Mouse (Mus musculus): ENCODE measurements around the gene Lrrc4. TPM values are rescaled to one million over a fixed set of nuclear protein-coding genes. Genes with fewer than 3 reads are reported as not detected.

Lrrc4 gene
- polyA plus RNA-seq, 1 experiment = 51.6 TPM

DNA sequence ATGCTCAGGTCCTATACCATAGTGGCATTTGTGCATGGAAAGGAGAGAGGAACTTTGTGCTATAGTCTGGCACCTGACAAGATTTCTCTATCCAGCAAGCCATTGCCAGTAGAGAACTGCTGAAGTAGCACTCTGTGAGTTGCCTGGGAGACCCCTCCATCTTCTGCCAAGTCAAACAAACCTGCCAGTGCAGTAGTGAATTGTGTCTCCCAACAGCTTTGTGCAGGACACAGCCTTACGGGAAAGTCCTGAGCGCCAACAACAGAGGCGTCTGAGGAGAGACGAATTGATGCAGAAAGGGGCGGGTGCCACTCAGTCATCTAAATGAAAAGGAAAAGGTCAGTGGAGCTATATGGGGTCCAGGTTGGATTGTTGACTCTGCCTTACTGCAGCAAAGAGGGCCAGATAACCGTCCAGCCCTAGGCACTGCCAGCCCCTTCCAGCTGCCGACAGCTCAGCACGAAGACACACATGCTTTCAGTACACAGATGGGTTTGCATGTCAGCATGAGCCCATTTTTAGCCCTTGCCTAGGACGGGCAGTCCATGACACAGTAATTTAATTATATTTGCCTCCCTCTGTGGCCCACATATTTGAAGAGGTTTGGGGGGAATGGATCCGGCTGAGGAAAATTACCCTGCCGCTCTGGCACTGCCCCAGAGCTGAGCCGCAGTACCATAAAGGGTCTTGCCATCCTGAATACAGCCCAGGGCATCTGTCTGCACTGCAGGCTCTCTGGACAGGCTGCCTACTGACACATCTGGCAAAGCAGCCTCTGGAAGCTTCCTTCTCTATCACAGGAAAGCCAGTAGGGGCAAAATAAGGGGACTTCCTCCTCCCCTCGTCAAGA, 11.8 kb downstream of the Lrrc4 start:
- no peak for DNase-seq
- Histone ChIP-seq H3K4me3 (replicated peaks; ENCODE audit: insufficient read depth, low read depth, low read length) (no peak overlapping the region), H3K27ac (ENCODE audit: insufficient read depth, low read length) (peak overlapping the region; percentile 25; the same call in 1 of the 2 replicates), H3K4me1 (ENCODE audit: control insufficient read depth, insufficient read depth, low read length) (peaks cover 63% of the 10 kb centered on the region), H3K27me3 (ENCODE audit: control insufficient read depth, insufficient read depth, low read length) (no peaks in the 10 kb centered on the region)
- 27% methylated on average over 13 of the region's 13 CpGs for WGBS
- TF ChIP-seq POLR2A (IDR thresholded peaks at IDR 0.05; ENCODE audit: borderline replicate concordance, insufficient read depth, low read length) = no peak
- no peak for TF ChIP-seq CTCF (IDR thresholded peaks at IDR 0.05; ENCODE audit: borderline replicate concordance, insufficient read depth, low read depth, low read length)

DNA sequence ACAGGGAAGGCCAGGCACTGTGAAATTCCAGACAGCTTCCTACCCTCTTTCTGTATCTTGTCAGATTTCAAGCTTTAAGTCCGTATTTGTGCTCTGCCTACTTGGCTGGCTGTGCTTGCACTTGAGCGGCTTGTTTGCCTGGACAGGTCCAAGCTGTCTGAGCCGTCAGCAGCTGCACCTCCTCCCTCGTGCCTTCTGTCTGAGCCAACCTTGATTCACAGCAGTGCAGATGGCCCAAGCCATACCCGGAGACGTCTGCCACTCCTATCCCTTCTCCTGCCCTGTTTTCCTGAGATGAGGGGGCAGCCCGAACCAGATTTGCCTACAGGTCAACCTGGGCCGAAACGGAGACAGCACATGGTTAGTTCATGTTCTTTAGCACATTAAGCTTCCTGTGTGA, 14.5 kb downstream of the Lrrc4 start:
- H3K27ac ChIP-seq (ENCODE audit: insufficient read depth, low read length) = peak overlapping the region; percentile 9
- H3K4me3 ChIP-seq (replicated peaks; ENCODE audit: insufficient read depth, low read depth, low read length) = no peak overlapping the region
- 15% methylated on average over 9 of the region's 9 CpGs for WGBS
- H3K27me3 ChIP-seq (ENCODE audit: control insufficient read depth, insufficient read depth, low read length) = no peaks in the 10 kb centered on the region
- TF ChIP-seq CTCF (IDR thresholded peaks at IDR 0.05; ENCODE audit: borderline replicate concordance, insufficient read depth, low read depth, low read length) = no peak
- TF ChIP-seq POLR2A (IDR thresholded peaks at IDR 0.05; ENCODE audit: borderline replicate concordance, insufficient read depth, low read length) = no peak
- DNase-seq = peak; percentile 80 to 84
- H3K4me1 ChIP-seq (ENCODE audit: control insufficient read depth, insufficient read depth, low read length) = peaks cover 73% of the 10 kb centered on the region

DNA sequence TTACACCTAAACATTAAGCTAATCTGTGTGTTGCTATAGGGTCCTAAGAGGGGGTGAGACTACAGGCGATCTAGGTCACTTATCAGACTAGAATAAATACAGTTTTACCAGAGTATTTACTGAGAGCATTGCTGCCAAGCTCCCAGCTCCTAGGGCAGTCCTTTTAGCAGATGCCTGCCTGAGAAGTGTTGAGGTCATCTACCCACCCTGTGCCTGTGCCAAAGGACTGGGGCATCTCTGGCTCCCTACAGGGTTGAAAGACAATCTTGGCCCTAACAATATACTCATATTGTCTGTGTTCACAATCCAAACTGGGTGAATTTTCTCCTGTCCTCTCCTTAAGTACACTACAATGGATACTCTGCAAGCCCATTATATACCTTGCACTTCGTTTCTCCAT, 16.7 kb downstream of the Lrrc4 start:
- no peak for TF ChIP-seq POLR2A (IDR thresholded peaks at IDR 0.05; ENCODE audit: borderline replicate concordance, insufficient read depth, low read length)
- no peak for TF ChIP-seq CTCF (IDR thresholded peaks at IDR 0.05; ENCODE audit: borderline replicate concordance, insufficient read depth, low read depth, low read length)
- Histone ChIP-seq H3K27ac (ENCODE audit: insufficient read depth, low read length) (peak overlapping the region; percentile 72), H3K4me3 (replicated peaks; ENCODE audit: insufficient read depth, low read depth, low read length) (no peak overlapping the region), H3K27me3 (ENCODE audit: control insufficient read depth, insufficient read depth, low read length) (no peaks in the 10 kb centered on the region), H3K4me1 (ENCODE audit: control insufficient read depth, insufficient read depth, low read length) (peaks cover 77% of the 10 kb centered on the region)
- 21% methylated on average over 2 of the region's 2 CpGs for WGBS
- peak; percentile 59 to 76 for DNase-seq

DNA sequence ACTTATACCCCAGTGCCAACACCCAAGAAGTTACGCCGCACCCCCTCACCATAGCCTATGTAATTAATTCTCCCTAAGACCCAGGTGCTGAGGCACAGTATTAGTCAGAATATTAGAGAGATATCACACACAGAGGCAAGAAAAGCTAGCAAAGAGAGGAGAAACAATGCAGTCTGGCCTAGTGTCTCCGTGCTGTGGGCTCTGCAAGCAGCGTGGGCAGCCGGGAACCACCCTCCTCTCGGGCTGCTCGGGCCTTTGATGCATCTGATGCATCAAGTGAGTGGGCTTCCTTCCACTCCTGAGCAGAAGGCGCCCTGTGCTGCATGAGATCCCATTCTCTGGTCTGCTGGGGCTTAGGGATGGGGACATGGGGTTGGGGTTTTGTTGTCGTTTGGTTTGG, 18.5 kb downstream of the Lrrc4 start:
- TF ChIP-seq POLR2A (IDR thresholded peaks at IDR 0.05; ENCODE audit: borderline replicate concordance, insufficient read depth, low read length) (no peak), CTCF (IDR thresholded peaks at IDR 0.05; ENCODE audit: borderline replicate concordance, insufficient read depth, low read depth, low read length) (no peak)
- 75% methylated on average over 9 of the region's 9 CpGs for WGBS
- Histone ChIP-seq H3K4me3 (replicated peaks; ENCODE audit: insufficient read depth, low read depth, low read length) (no peak overlapping the region), H3K27ac (ENCODE audit: insufficient read depth, low read length) (no peak overlapping the region), H3K27me3 (ENCODE audit: control insufficient read depth, insufficient read depth, low read length) (no peaks in the 10 kb centered on the region), H3K4me1 (ENCODE audit: control insufficient read depth, insufficient read depth, low read length) (peaks cover 61% of the 10 kb centered on the region)
- DNase-seq = no peak

DNA sequence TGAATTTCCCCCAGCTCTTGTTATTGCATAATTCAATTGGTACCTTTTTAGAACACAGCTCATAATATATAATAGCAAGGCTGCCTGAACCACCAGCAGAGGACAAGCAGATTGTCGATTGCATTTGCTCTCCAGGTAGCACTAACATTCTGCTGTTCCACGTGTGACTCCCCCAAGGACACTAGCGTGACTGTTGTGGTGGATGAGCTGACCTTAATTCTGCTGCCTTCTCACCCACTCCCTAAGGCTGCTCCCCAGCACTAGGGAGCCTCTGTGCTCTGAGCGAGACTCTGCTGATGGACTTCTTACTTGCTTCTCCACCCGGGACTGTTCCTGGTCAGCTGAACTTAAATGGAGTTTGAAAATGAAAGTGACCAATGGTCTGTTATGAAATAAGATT, 26.8 kb downstream of the Lrrc4 start:
- TF ChIP-seq CTCF (IDR thresholded peaks at IDR 0.05; ENCODE audit: borderline replicate concordance, insufficient read depth, low read depth, low read length) (no peak), POLR2A (IDR thresholded peaks at IDR 0.05; ENCODE audit: borderline replicate concordance, insufficient read depth, low read length) (no peak)
- DNase-seq = no peak
- WGBS = 30% methylated on average over 5 of the region's 5 CpGs
- Histone ChIP-seq H3K4me1 (ENCODE audit: control insufficient read depth, insufficient read depth, low read length) (peaks cover 36% of the 10 kb centered on the region), H3K4me3 (replicated peaks; ENCODE audit: insufficient read depth, low read depth, low read length) (no peak overlapping the region), H3K27me3 (ENCODE audit: control insufficient read depth, insufficient read depth, low read length) (no peaks in the 10 kb centered on the region), H3K27ac (ENCODE audit: insufficient read depth, low read length) (peak overlapping the region; percentile 42)

DNA sequence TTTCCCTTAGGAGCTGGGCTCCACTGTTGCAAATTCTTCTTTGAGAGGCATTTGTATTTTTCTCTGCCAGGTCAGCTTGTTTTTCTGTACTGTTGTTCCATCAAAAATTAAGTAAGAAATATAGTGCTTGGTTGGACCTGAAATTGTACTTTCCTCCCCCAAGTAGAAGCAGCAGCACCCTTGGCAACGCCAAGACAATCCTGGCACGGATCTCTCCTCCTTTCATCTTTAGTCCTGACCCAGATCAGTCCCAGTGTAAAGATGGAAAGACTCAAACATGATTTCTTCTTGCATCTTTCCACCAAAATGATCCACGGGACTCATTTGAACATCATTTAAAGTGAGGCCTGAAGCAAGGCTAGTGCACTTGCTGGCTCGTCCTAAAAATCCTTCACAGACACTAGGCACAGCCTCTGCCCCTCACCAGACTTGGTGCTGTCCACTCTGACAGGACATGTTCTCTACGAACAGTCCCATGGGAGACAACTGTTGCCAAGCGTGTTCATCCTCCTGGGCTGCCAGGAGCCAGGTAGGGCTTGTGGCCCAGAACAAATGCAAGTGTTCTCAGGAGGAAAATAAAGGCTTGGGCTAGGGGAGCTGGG, 27.8 kb downstream of the Lrrc4 start:
- Histone ChIP-seq H3K4me1 (ENCODE audit: control insufficient read depth, insufficient read depth, low read length) (peaks cover 38% of the 10 kb centered on the region), H3K27me3 (ENCODE audit: control insufficient read depth, insufficient read depth, low read length) (no peaks in the 10 kb centered on the region), H3K4me3 (replicated peaks; ENCODE audit: insufficient read depth, low read depth, low read length) (no peak overlapping the region), H3K27ac (ENCODE audit: insufficient read depth, low read length) (peak overlapping the region; percentile 55)
- peak; percentile 75 to 82 for DNase-seq
- TF ChIP-seq POLR2A (IDR thresholded peaks at IDR 0.05; ENCODE audit: borderline replicate concordance, insufficient read depth, low read length) (no peak), CTCF (IDR thresholded peaks at IDR 0.05; ENCODE audit: borderline replicate concordance, insufficient read depth, low read depth, low read length) (no peak)
- WGBS = 13% methylated on average over 6 of the region's 6 CpGs

DNA sequence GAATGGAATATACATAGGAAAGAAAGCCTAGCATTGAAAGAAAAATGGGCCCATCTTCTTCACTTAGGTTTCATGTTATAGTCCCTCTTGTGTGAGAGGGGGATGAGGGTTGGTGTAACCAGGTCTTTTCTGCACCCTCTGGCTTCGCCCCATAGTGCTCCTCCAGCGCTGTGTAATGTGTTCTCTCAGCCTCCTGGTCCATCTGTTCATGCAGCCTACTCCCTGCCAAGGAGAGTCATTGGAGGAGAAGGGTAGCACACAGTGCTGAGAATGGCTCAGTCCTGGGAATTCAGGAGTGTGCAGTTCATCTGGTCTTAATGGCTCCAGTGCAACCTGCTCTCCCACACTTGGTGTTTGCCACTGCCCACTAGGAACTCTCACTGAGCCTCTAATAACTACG, 30.6 kb downstream of the Lrrc4 start:
- Histone ChIP-seq H3K4me3 (replicated peaks; ENCODE audit: insufficient read depth, low read depth, low read length) (no peak overlapping the region), H3K4me1 (ENCODE audit: control insufficient read depth, insufficient read depth, low read length) (peaks cover 38% of the 10 kb centered on the region), H3K27me3 (ENCODE audit: control insufficient read depth, insufficient read depth, low read length) (no peaks in the 10 kb centered on the region), H3K27ac (ENCODE audit: insufficient read depth, low read length) (peak overlapping the region; percentile 31)
- TF ChIP-seq POLR2A (IDR thresholded peaks at IDR 0.05; ENCODE audit: borderline replicate concordance, insufficient read depth, low read length) (peak; percentile 38; the same call in 1 of the 2 replicates), CTCF (IDR thresholded peaks at IDR 0.05; ENCODE audit: borderline replicate concordance, insufficient read depth, low read depth, low read length) (no peak; the same call in 1 of the 2 replicates)
- WGBS = 20% methylated on average over 3 of the region's 3 CpGs
- peak; percentile 81 to 93 for DNase-seq

Data from cerebellum, adult 2 months (tissue).